Mouse (Mus musculus) forebrain, embryonic 14.5 days (tissue): ENCODE data around the gene Gm10912. TPM values are rescaled to one million over a fixed set of nuclear protein-coding genes. Genes with fewer than 3 reads are reported as not detected.
A peak's percentile ranks its signal among the peaks of the same experiment; 100 is the strongest.

Experiments
- ATAC-seq: fragments of 200-750 bp; cut with Nextera tagmentation; 2 replicates; pipeline ENCODE4 v1.8.0; 2017; ENCODE audit warnings: mild to moderate bottlenecking, moderate library complexity
- DNase-seq: peaks from one replicate; pipeline ENCODE4 v3.0.0-alpha.2; 2015; ENCODE audit warnings: low spot score
- H3K27ac ChIP-seq: fragments of 300-500 bp; sonication (generic); 2 replicates; pipeline ENCODE4 v1.5.1; 2014; ENCODE audit warnings: low read depth, mild to moderate bottlenecking, control low read depth, low read length, moderate library complexity
- H3K27me3 ChIP-seq: fragments of 300-500 bp; sonication (generic); replicated peaks from 2 replicates; pipeline ENCODE4 v1.6.1; 2014; ENCODE audit warnings: low read length, control low read depth, mixed read lengths; ENCODE audit not compliant: control insufficient read depth, insufficient read depth
- H3K36me3 ChIP-seq: fragments of 300-500 bp; sonication (generic); 2 replicates; pipeline ENCODE4 v1.6.1; 2014; ENCODE audit warnings: low read length, control low read depth; ENCODE audit not compliant: control insufficient read depth, insufficient read depth
- H3K4me1 ChIP-seq: fragments of 300-500 bp; sonication (generic); 2 replicates; pipeline ENCODE4 v1.6.1; 2014; ENCODE audit warnings: antibody characterized with exemption, low read length, control low read depth; ENCODE audit not compliant: control insufficient read depth, insufficient read depth
- H3K4me2 ChIP-seq: fragments of 300-500 bp; sonication (generic); 2 replicates; pipeline ENCODE4 v1.6.1; 2014; ENCODE audit warnings: mild to moderate bottlenecking, control low read depth, low read length
- H3K4me3 ChIP-seq: fragments of 300-500 bp; sonication (generic); 2 replicates; pipeline ENCODE4 v1.5.1; 2014; ENCODE audit warnings: low read depth, low read length, control low read depth
- H3K9ac ChIP-seq: fragments of 300-500 bp; sonication (generic); 2 replicates; pipeline ENCODE4 v1.6.1; 2014; ENCODE audit warnings: mild to moderate bottlenecking, low read length, control low read depth, moderate library complexity
- H3K9me3 ChIP-seq: fragments of 300-500 bp; sonication (generic); replicated peaks from 2 replicates; pipeline ENCODE4 v1.6.1; 2016; ENCODE audit warnings: low read length, control low read depth, mixed read lengths; ENCODE audit not compliant: control insufficient read depth
- WGBS: fragments of 180-500 bp; shearing (Covaris S2); extraction: QIAGEN DNeasy Blood & Tissue Kit; methylation state at CpG from one replicate; pipeline ENCODE4 v1.1.7; 2014; 5-methylcytosine and 5-hydroxymethylcytosine counted together
- polyA plus RNA-seq: library from polyadenylated mRNA; unstranded; fragments of >200 nt; fragmentation: Nextera tagmentation; extraction: Ambion mirVana; gene quantifications from 2 replicates; pipeline ENCODE4 v1.2.1, GENCODE M21; 2014

The Gm10912 gene
- polyA plus RNA-seq, 1 experiment from 2014 or later = not detected

- H3K4me3 ChIP-seq = no peak overlapping the region
- 31% methylated on average over 3 of the region's 3 CpGs for WGBS
- no peak for ATAC-seq
- no peak overlapping the region for H3K27ac ChIP-seq
- H3K4me1 ChIP-seq = no peaks in the 10 kb centered on the region
- DNase-seq = peak; percentile 73
- peaks cover 35% of the 10 kb centered on the region for H3K36me3 ChIP-seq
- H3K9ac ChIP-seq = no peak overlapping the region
- no peaks in the 10 kb centered on the region for H3K9me3 ChIP-seq
- H3K4me2 ChIP-seq = no peak overlapping the region
- H3K27me3 ChIP-seq = no peaks in the 10 kb centered on the region
Measured at GRCm38 (mm10) chr2:104034832-104035472, 30.7 kb upstream of the Gm10912 start.

GRCm38 (mm10) chr2:104035595-104035994 is 30.0 kb upstream of the Gm10912 start:
- 79% methylated on average over 6 of the region's 6 CpGs for WGBS

DNA sequence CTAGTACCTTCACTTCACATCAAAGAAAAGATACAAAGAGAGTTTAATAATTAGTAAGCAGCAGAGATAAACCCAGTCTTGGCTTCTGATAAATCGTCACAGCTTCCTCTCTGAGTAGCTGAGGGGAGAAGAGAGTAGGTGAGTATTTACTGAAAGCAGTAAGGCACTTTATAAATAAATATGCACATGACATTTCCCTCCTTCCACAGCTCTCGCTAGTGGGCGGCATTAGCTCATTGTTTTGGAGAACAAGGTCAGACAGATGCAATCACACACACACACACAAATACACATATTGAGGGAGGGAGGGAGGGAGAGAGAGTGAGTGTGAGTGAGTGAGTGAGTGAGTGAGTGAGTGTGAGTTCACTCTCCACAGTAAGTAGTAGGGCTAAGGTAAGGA is 29.3 kb upstream of the Gm10912 start:
- Histone ChIP-seq H3K9me3 (no peaks in the 10 kb centered on the region), H3K27ac (no peak overlapping the region), H3K4me2 (no peak overlapping the region), H3K36me3 (peaks cover 38% of the 10 kb centered on the region), H3K4me1 (no peaks in the 10 kb centered on the region), H3K9ac (no peak overlapping the region), H3K4me3 (no peak overlapping the region), H3K27me3 (no peaks in the 10 kb centered on the region)
- DNase-seq (no peak), ATAC-seq (no peak)
- WGBS = 45% methylated on average over 3 of the region's 3 CpGs

More at GRCm38 (mm10) chr2:104035595-104035994, 30.0 kb upstream of the Gm10912 start:
- Histone ChIP-seq H3K27me3 (no peaks in the 10 kb centered on the region), H3K9me3 (no peaks in the 10 kb centered on the region), H3K4me2 (no peak overlapping the region), H3K4me3 (no peak overlapping the region), H3K9ac (no peak overlapping the region), H3K27ac (no peak overlapping the region), H3K36me3 (peaks cover 37% of the 10 kb centered on the region), H3K4me1 (no peaks in the 10 kb centered on the region)
- ATAC-seq (no peak), DNase-seq (no peak)

- H3K4me3 ChIP-seq = no peak overlapping the region
- H3K36me3 ChIP-seq = peaks cover 34% of the 10 kb centered on the region
- no peak overlapping the region for H3K27ac ChIP-seq
- no peak overlapping the region for H3K4me2 ChIP-seq
- no peak for ATAC-seq
- DNase-seq = no peak
- H3K9me3 ChIP-seq = no peaks in the 10 kb centered on the region
- H3K9ac ChIP-seq = no peak overlapping the region
- no peaks in the 10 kb centered on the region for H3K27me3 ChIP-seq
- H3K4me1 ChIP-seq = no peaks in the 10 kb centered on the region
- WGBS = 81% methylated on average over 2 of the region's 2 CpGs
Measured at GRCm38 (mm10) chr2:104038236-104038635, 27.4 kb upstream of the Gm10912 start.

GRCm38 (mm10) chr2:104041632-104042031 is 24.0 kb upstream of the Gm10912 start:
- Histone ChIP-seq H3K9me3 (no peaks in the 10 kb centered on the region), H3K4me2 (no peak overlapping the region), H3K36me3 (peaks cover 33% of the 10 kb centered on the region), H3K9ac (no peak overlapping the region), H3K27me3 (no peaks in the 10 kb centered on the region), H3K27ac (no peak overlapping the region), H3K4me1 (no peaks in the 10 kb centered on the region), H3K4me3 (no peak overlapping the region)
- DNase-seq (no peak), ATAC-seq (no peak)
- WGBS = 73% methylated on average over 5 of the region's 5 CpGs

- no peaks in the 10 kb centered on the region for H3K9me3 ChIP-seq
- H3K27ac ChIP-seq = no peak overlapping the region
- ATAC-seq = no peak
- 95% methylated on average over 15 of the region's 15 CpGs for WGBS
- no peaks in the 10 kb centered on the region for H3K4me1 ChIP-seq
- H3K4me2 ChIP-seq = no peak overlapping the region
- DNase-seq = no peak
- no peaks in the 10 kb centered on the region for H3K27me3 ChIP-seq
- no peak overlapping the region for H3K9ac ChIP-seq
- H3K4me3 ChIP-seq = no peak overlapping the region
- H3K36me3 ChIP-seq = peaks cover 25% of the 10 kb centered on the region
Measured at GRCm38 (mm10) chr2:104042766-104043165, 22.9 kb upstream of the Gm10912 start.

- H3K27me3 ChIP-seq = no peaks in the 10 kb centered on the region
- no peak for ATAC-seq
- H3K9me3 ChIP-seq = no peaks in the 10 kb centered on the region
- no peak overlapping the region for H3K4me3 ChIP-seq
- no peak overlapping the region for H3K9ac ChIP-seq
- DNase-seq = no peak
- no peak overlapping the region for H3K27ac ChIP-seq
- H3K36me3 ChIP-seq = peaks cover 30% of the 10 kb centered on the region
- 72% methylated on average over 5 of the region's 5 CpGs for WGBS
- H3K4me2 ChIP-seq = no peak overlapping the region
- no peaks in the 10 kb centered on the region for H3K4me1 ChIP-seq
Measured at GRCm38 (mm10) chr2:104043624-104044478, 21.8 kb upstream of the Gm10912 start.

DNA sequence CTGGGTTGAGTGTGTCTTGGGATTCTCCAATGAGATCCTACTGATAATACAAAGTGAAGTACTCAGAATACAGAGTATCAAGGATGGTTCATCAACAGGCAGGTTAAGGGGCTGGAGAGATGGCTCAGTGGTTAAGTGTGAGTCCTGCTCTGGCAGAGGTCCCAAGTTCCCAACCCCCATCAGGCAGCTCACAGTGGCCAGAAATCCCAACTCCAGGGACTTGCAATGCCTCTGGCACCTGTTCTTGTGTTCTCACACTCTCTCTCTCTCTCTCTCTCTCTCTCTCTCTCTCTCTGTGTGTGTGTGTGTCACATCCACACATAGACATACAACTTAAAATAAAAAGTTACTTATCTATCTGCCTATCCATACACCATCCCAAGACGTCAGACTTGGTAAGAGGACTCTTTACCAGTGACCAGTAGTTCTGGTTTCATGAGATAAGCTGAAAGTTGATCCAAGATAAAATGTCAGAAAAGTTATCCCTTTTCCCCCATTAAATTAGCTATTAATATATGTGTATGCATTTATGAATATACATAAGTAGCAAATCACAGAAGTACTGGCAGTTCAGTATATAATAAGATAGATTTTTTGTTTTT is 21.0 kb upstream of the Gm10912 start:
- H3K36me3 ChIP-seq = peaks cover 30% of the 10 kb centered on the region
- no peaks in the 10 kb centered on the region for H3K9me3 ChIP-seq
- H3K27me3 ChIP-seq = no peaks in the 10 kb centered on the region
- no peaks in the 10 kb centered on the region for H3K4me1 ChIP-seq
- H3K9ac ChIP-seq = no peak overlapping the region
- WGBS = 92% methylated on average over 1 of the region's 1 CpGs
- DNase-seq (no peak), ATAC-seq (no peak)
- H3K27ac ChIP-seq = no peak overlapping the region
- no peak overlapping the region for H3K4me3 ChIP-seq
- no peak overlapping the region for H3K4me2 ChIP-seq

- 91% methylated on average over 1 of the region's 1 CpGs for WGBS
- peaks cover 33% of the 10 kb centered on the region for H3K36me3 ChIP-seq
Measured at GRCm38 (mm10) chr2:104058381-104058780, 7.2 kb upstream of the Gm10912 start.

More at GRCm38 (mm10) chr2:104058381-104058780, 7.2 kb upstream of the Gm10912 start:
- no peak overlapping the region for H3K4me3 ChIP-seq
- no peaks in the 10 kb centered on the region for H3K27me3 ChIP-seq
- H3K9me3 ChIP-seq = no peaks in the 10 kb centered on the region
- DNase-seq (no peak), ATAC-seq (no peak)
- no peaks in the 10 kb centered on the region for H3K4me1 ChIP-seq
- H3K4me2 ChIP-seq = no peak overlapping the region
- no peak overlapping the region for H3K27ac ChIP-seq
- H3K9ac ChIP-seq = no peak overlapping the region
